Comparison of ENCODE assay signal across 25 mouse cellular contexts in the genomic region with DNA sequence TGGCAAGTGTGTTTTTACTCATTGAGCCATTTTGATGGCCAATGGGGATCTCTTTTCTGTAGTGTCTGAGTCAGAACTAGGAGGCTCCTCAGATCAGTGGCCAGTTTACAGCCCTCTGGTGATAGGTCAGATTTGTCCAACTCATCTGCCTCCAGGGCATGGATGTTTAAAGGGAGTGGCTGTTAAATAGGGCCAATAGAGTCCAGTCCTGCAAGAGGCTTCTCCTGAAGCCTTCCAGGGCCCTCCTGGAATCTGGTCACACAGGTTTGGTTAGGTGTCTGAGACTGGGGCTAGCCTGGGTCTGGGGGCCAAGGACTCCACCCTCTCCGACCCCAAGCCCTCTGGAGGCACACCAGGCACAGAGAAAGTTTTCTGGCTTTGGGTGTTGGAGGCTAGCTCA. TPM values are rescaled to one million over a fixed set of nuclear protein-coding genes. Genes with fewer than 3 reads are reported as not detected.
DNase-seq lines count a peak whose midpoint lies in the region; ATAC-seq and TF ChIP-seq lines count a peak whose summit lies in the region.
"Had no signal": no experiment of that assay in that cellular context is flagged by ENCODE, and none has a peak within 500 bp of the region (broad histone marks: within the 10 kb centered on the region; RNA-seq: fewer than 3 reads in every experiment).

No protein-coding gene starts in this region.

- H3K27me3 ChIP-seq in kidney, embryonic 14.5 days (ENCODE audit: control insufficient read depth, insufficient read depth, low read length) = peaks cover 12% of the 10 kb centered on the region
- H3K27me3 ChIP-seq in stomach, embryonic 14.5 days (ENCODE audit: control insufficient read depth, insufficient read depth, low read length) = 0 out of 2 replicates have a peak, but pooled peaks cover 4% of the 10 kb centered on the region
- H3K27me3 ChIP-seq in stomach, postnatal 0 days (ENCODE audit: control insufficient read depth, insufficient read depth, low read length) = no peaks in the 10 kb centered on the region
- H3K27me3 ChIP-seq in intestine, embryonic 15.5 days (replicated peaks) = 0 out of 2 replicates have a peak, but pooled peaks cover under 1% of the 10 kb centered on the region

- H3K4me2 ChIP-seq in kidney, embryonic 14.5 days (replicated peaks; ENCODE audit: low read depth, low read length) = no peak overlapping the region
- H3K4me2 ChIP-seq in stomach, embryonic 14.5 days (replicated peaks; ENCODE audit: low read depth, low read length) = no peak overlapping the region
- H3K4me2 ChIP-seq in stomach, postnatal 0 days (replicated peaks; ENCODE audit: low read depth) = no peak overlapping the region
- no peak overlapping the region for H3K4me2 ChIP-seq in intestine, embryonic 15.5 days (replicated peaks)
- H3K4me2 ChIP-seq: heart, embryonic 11.5 days; limb, embryonic 12.5 days; liver, embryonic 11.5 days; neural tube, embryonic 15.5 days had no signal

- no peak for TF ChIP-seq CTCF in stomach, postnatal 0 days (IDR thresholded peaks at IDR 0.05; ENCODE audit: low read depth)

- peaks cover 13% of the 10 kb centered on the region for H3K4me1 ChIP-seq in kidney, embryonic 14.5 days (ENCODE audit: control insufficient read depth, insufficient read depth, low read length)
- no peaks in the 10 kb centered on the region for H3K4me1 ChIP-seq in stomach, embryonic 14.5 days (ENCODE audit: control insufficient read depth, insufficient read depth, low read length)
- H3K4me1 ChIP-seq in stomach, postnatal 0 days (replicated peaks; ENCODE audit: control insufficient read depth, insufficient read depth) = no peaks in the 10 kb centered on the region
- peaks cover 13% of the 10 kb centered on the region; the same call in 1 of the 2 replicates for H3K4me1 ChIP-seq in intestine, embryonic 15.5 days (replicated peaks)

- no peaks in the 10 kb centered on the region for H3K36me3 ChIP-seq in kidney, embryonic 14.5 days (ENCODE audit: control insufficient read depth, insufficient read depth, low read length)
- H3K36me3 ChIP-seq in stomach, embryonic 14.5 days (ENCODE audit: control insufficient read depth, insufficient read depth, low read length) = no peaks in the 10 kb centered on the region
- no peaks in the 10 kb centered on the region for H3K36me3 ChIP-seq in stomach, postnatal 0 days (ENCODE audit: control insufficient read depth, insufficient read depth, low read length)
- no peaks in the 10 kb centered on the region for H3K36me3 ChIP-seq in intestine, embryonic 15.5 days
- H3K36me3 ChIP-seq: limb, embryonic 12.5 days; neural tube, embryonic 15.5 days had no signal

- H3K4me3 ChIP-seq in kidney, embryonic 14.5 days (ENCODE audit: low read length) = no peak overlapping the region
- no peak overlapping the region for H3K4me3 ChIP-seq in stomach, embryonic 14.5 days (ENCODE audit: low read depth, low read length)
- H3K4me3 ChIP-seq in stomach, postnatal 0 days (ENCODE audit: low read depth, low read length) = no peak overlapping the region
- H3K4me3 ChIP-seq in intestine, embryonic 15.5 days (replicated peaks) = no peak overlapping the region
- H3K4me3 ChIP-seq: limb, embryonic 12.5 days; neural tube, embryonic 15.5 days had no signal

- no peak overlapping the region for H3K9ac ChIP-seq in kidney, embryonic 14.5 days (ENCODE audit: low read depth, low read length)
- H3K9ac ChIP-seq in stomach, embryonic 14.5 days (replicated peaks; ENCODE audit: low read depth, low read length) = no peak overlapping the region
- no peak overlapping the region for H3K9ac ChIP-seq in stomach, postnatal 0 days (ENCODE audit: low read length)
- H3K9ac ChIP-seq in intestine, embryonic 15.5 days = no peak overlapping the region
- H3K9ac ChIP-seq: forebrain, postnatal 0 days; limb, embryonic 12.5 days; liver, postnatal 0 days; neural tube, embryonic 15.5 days had no signal

- peak overlapping the region; percentile 1; the same call in 1 of the 2 replicates for H3K27ac ChIP-seq in kidney, embryonic 14.5 days (ENCODE audit: low read depth, low read length)
- no peak overlapping the region for H3K27ac ChIP-seq in stomach, embryonic 14.5 days (ENCODE audit: low read length)
- no peak overlapping the region for H3K27ac ChIP-seq in stomach, postnatal 0 days (replicated peaks)
- no peak overlapping the region for H3K27ac ChIP-seq in intestine, embryonic 15.5 days
- H3K27ac ChIP-seq: hindbrain, postnatal 0 days; limb, embryonic 12.5 days; macrophage; neural tube, embryonic 15.5 days had no signal

- DNase-seq in kidney, postnatal 10 days = no peak
- no peak for DNase-seq in stomach, postnatal 0 days (ENCODE audit: low spot score)
- no peak for DNase-seq in thymus, postnatal 36 days
- no peak for DNase-seq in spleen, postnatal 4 days (ENCODE audit: low spot score in 2 of 2)
- DNase-seq: adrenal gland, postnatal 25 days; B cell, adult 2 months; cerebellum, adult 8-10 months; forebrain, postnatal 0 days; gastrocnemius, postnatal 14 days; heart, adult 11 months; kidney, adult 8-10 months; liver, postnatal 0 days; right cerebral cortex, adult 18-20 months had no signal

- 32% methylated on average over 1 of the region's 1 CpGs for WGBS in kidney, embryonic 14.5 days
- 50% methylated on average over 1 of the region's 1 CpGs for WGBS in stomach, embryonic 14.5 days
- WGBS in stomach, postnatal 0 days = 61% methylated on average over 1 of the region's 1 CpGs
- 30% methylated on average over 1 of the region's 1 CpGs for WGBS in intestine, embryonic 15.5 days

- no peak for ATAC-seq in kidney, embryonic 14.5 days (ENCODE audit: low FRiP score, low TSS enrichment)
- 0 out of 2 replicates have a peak, but pooled peaks have one; percentile 43 for ATAC-seq in stomach, embryonic 14.5 days (ENCODE audit: insufficient number of reproducible peaks, insufficient read depth, low FRiP score, low read depth)
- no peak for ATAC-seq in stomach, postnatal 0 days (ENCODE audit: low FRiP score, low TSS enrichment)
- peak; percentile 56 for ATAC-seq in intestine, embryonic 15.5 days
- ATAC-seq: forebrain, postnatal 0 days; hindbrain, postnatal 0 days; liver, postnatal 0 days; midbrain, embryonic 16.5 days had no signal

- H3K9me3 ChIP-seq in kidney, embryonic 14.5 days (ENCODE audit: control insufficient read depth, low read length) = no peaks in the 10 kb centered on the region
- H3K9me3 ChIP-seq in stomach, embryonic 14.5 days (ENCODE audit: control insufficient read depth, low read depth, low read length) = no peaks in the 10 kb centered on the region
- no peaks in the 10 kb centered on the region for H3K9me3 ChIP-seq in stomach, postnatal 0 days (ENCODE audit: control insufficient read depth, low read length)
- no peaks in the 10 kb centered on the region for H3K9me3 ChIP-seq in intestine, embryonic 15.5 days
- H3K9me3 ChIP-seq: limb, embryonic 12.5 days; neural tube, embryonic 15.5 days had no signal

- no peak for TF ChIP-seq EP300 in stomach, postnatal 0 days (optimal IDR thresholded peaks at IDR 0.05)

RNA-seq across cellular contexts. Expression of a gene that starts 10.7 kb away (rescaled TPM):
- 63.7 and 65.5 TPM in 2 replicates for polyA plus RNA-seq in kidney, embryonic 14.5 days (2014; fragmentation: Nextera tagmentation; extraction: Ambion mirVana)
- polyA plus RNA-seq in stomach, embryonic 14.5 days (2014; fragmentation: Nextera tagmentation; extraction: Ambion mirVana) = 2.9 and 3.0 TPM in 2 replicates
- 0.79 and 0.92 TPM in 2 replicates for polyA plus RNA-seq in stomach, postnatal 0 days (2015; fragmentation: Nextera tagmentation; extraction: Ambion mirVana)
- polyA plus RNA-seq in intestine, embryonic 15.5 days (2015; fragmentation: Nextera tagmentation; extraction: Ambion mirVana) = 1.3 and 2.0 TPM in 2 replicates
- polyA plus RNA-seq: heart, postnatal 0 days; macrophage had no signal

RNA-seq across cellular contexts. Expression of a gene that starts 15.4 kb away (rescaled TPM):
- 153 and 181 TPM in 2 replicates for polyA plus RNA-seq in kidney, embryonic 14.5 days (2014; fragmentation: Nextera tagmentation; extraction: Ambion mirVana)
- polyA plus RNA-seq in stomach, embryonic 14.5 days (2014; fragmentation: Nextera tagmentation; extraction: Ambion mirVana) = 149 and 158 TPM in 2 replicates
- polyA plus RNA-seq in stomach, postnatal 0 days (2015; fragmentation: Nextera tagmentation; extraction: Ambion mirVana) = 3.0 and 3.2 TPM in 2 replicates
- polyA plus RNA-seq in intestine, embryonic 15.5 days (2015; fragmentation: Nextera tagmentation; extraction: Ambion mirVana) = 42.8 and 46.2 TPM in 2 replicates
- polyA plus RNA-seq: heart, postnatal 0 days; large intestine, adult 2 months; macrophage had no signal

RNA-seq across cellular contexts. Expression of a gene that starts 17.2 kb away (rescaled TPM):
- polyA plus RNA-seq in kidney, embryonic 14.5 days (2014; fragmentation: Nextera tagmentation; extraction: Ambion mirVana) = 14.5 and 16.4 TPM in 2 replicates
- polyA plus RNA-seq in stomach, embryonic 14.5 days (2014; fragmentation: Nextera tagmentation; extraction: Ambion mirVana) = 18.0 and 20.7 TPM in 2 replicates
- 33.5 and 33.7 TPM in 2 replicates for polyA plus RNA-seq in stomach, postnatal 0 days (2015; fragmentation: Nextera tagmentation; extraction: Ambion mirVana)
- polyA plus RNA-seq in intestine, embryonic 15.5 days (2015; fragmentation: Nextera tagmentation; extraction: Ambion mirVana) = 24.2 and 24.8 TPM in 2 replicates

RNA-seq across cellular contexts. Expression of a gene that starts 20.8 kb away (rescaled TPM):
- 53.0 and 62.9 TPM in 2 replicates for polyA plus RNA-seq in kidney, embryonic 14.5 days (2014; fragmentation: Nextera tagmentation; extraction: Ambion mirVana)
- polyA plus RNA-seq in stomach, embryonic 14.5 days (2014; fragmentation: Nextera tagmentation; extraction: Ambion mirVana) = 36.5 and 40.0 TPM in 2 replicates
- 17.7 and 18.1 TPM in 2 replicates for polyA plus RNA-seq in stomach, postnatal 0 days (2015; fragmentation: Nextera tagmentation; extraction: Ambion mirVana)
- polyA plus RNA-seq in intestine, embryonic 15.5 days (2015; fragmentation: Nextera tagmentation; extraction: Ambion mirVana) = 43.0 and 43.2 TPM in 2 replicates

RNA-seq across cellular contexts. Expression of a gene that starts 21.1 kb away (rescaled TPM):
- 61.9 and 83.8 TPM in 2 replicates for polyA plus RNA-seq in kidney, embryonic 14.5 days (2014; fragmentation: Nextera tagmentation; extraction: Ambion mirVana)
- polyA plus RNA-seq in stomach, embryonic 14.5 days (2014; fragmentation: Nextera tagmentation; extraction: Ambion mirVana) = 110 TPM in 2 replicates
- 183 and 186 TPM in 2 replicates for polyA plus RNA-seq in stomach, postnatal 0 days (2015; fragmentation: Nextera tagmentation; extraction: Ambion mirVana)
- polyA plus RNA-seq in intestine, embryonic 15.5 days (2015; fragmentation: Nextera tagmentation; extraction: Ambion mirVana) = 68.9 and 69.9 TPM in 2 replicates

Comparison
In these comparisons a context has a peak if more than half of its experiments do, and no peak if none do; other contexts are left out.
1. ATAC-seq: peak in stomach, embryonic 14.5 days (single experiment) and intestine, embryonic 15.5 days (single experiment); none in kidney, embryonic 14.5 days (single experiment) and stomach, postnatal 0 days (single experiment).
2. RNA of a gene that starts 15.4 kb away (polyA plus RNA-seq): 153 to 181 TPM in kidney, embryonic 14.5 days, 149 to 158 TPM in stomach, embryonic 14.5 days and 42.8 to 46.2 TPM in intestine, embryonic 15.5 days; 3.0 to 3.2 TPM in stomach, postnatal 0 days; every median in the first group is over 10 times any median in the second.
3. RNA of a gene that starts 10.7 kb away (polyA plus RNA-seq): 63.7 to 65.5 TPM in kidney, embryonic 14.5 days; 2.9 to 3.0 TPM in stomach, embryonic 14.5 days, 1.3 to 2.0 TPM in intestine, embryonic 15.5 days and 0.79 to 0.92 TPM in stomach, postnatal 0 days; every median in the first group is over 10 times any median in the second.